In the genomic region with DNA sequence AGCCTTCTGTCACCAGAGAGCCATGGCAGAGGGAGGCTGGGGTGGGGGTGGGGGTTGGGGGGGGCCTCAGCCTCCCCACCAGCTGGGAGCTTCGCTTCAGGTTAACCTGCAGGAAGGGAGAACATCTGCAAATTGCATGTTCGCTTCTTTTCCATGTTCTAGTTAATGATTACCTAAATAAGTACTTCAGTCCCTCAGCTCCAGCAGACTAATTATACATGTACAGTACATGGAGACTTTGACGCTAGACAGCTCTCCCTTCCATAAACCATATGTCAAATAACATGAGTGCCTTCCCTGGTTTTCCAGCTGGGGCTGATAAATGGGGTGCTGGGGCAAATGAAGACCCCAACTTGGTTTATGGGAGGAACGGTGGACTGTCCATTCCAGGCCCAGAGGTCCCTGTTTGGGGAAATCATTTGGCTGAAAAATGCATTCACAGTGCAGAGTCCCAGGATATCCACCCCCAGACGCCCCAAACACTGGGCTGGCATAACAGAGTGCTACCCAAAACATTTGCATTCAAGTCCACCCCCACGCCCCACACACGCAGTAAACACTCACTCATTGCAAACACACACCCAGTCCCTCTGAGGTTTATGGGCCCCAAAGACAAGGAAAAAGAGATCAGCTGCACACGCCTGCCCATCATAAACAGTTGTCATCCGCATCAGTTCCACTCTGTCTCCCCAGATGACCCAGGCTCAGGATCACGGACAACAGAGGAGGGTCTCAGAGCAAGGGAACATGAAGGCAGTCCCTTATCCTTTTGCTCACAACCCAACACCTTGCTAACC, we compare ENCODE assay signal across 24 mouse cellular contexts.
DNase-seq lines count a peak whose midpoint lies in the region; ATAC-seq and TF ChIP-seq lines count a peak whose summit lies in the region.
"Had no signal": no experiment of that assay in that cellular context is flagged by ENCODE, and none has a peak within 500 bp of the region (broad histone marks: within the 10 kb centered on the region; RNA-seq: fewer than 3 reads in every experiment).

No protein-coding gene starts in this region.

- H3K4me1 ChIP-seq in kidney, embryonic 14.5 days (ENCODE audit: control insufficient read depth, insufficient read depth, low read length), result peaks cover 5% of the 10 kb centered on the region; the same call in 1 of the 2 replicates
- H3K4me1 ChIP-seq in lung, embryonic 16.5 days (replicated peaks; ENCODE audit: control insufficient read depth, insufficient read depth, low read length), result peaks cover 18% of the 10 kb centered on the region
- no peaks in the 10 kb centered on the region for H3K4me1 ChIP-seq in intestine, postnatal 0 days (replicated peaks; ENCODE audit: control insufficient read depth, insufficient read depth, low read length)
- peaks cover 12% of the 10 kb centered on the region for H3K4me1 ChIP-seq in forebrain, embryonic 13.5 days
- peaks cover 56% of the 10 kb centered on the region for H3K4me1 ChIP-seq in heart, embryonic 10.5 days

- no peaks in the 10 kb centered on the region for H3K27me3 ChIP-seq in kidney, embryonic 14.5 days (ENCODE audit: control insufficient read depth, insufficient read depth, low read length)
- no peaks in the 10 kb centered on the region for H3K27me3 ChIP-seq in lung, embryonic 16.5 days (ENCODE audit: control insufficient read depth, insufficient read depth, low read depth, low read length)
- H3K27me3 ChIP-seq in intestine, postnatal 0 days (replicated peaks; ENCODE audit: control insufficient read depth, insufficient read depth, low read length), result no peaks in the 10 kb centered on the region
- no peaks in the 10 kb centered on the region for H3K27me3 ChIP-seq in forebrain, embryonic 13.5 days
- no peaks in the 10 kb centered on the region for H3K27me3 ChIP-seq in heart, embryonic 10.5 days (ENCODE audit: insufficient read depth, poor library complexity, severe bottlenecking)
- H3K27me3 ChIP-seq: embryonic facial prominence, embryonic 15.5 days; heart, embryonic 15.5 days; hindbrain, embryonic 13.5 days; midbrain, embryonic 15.5 days; neural tube, embryonic 12.5 days had no signal

- no peak overlapping the region for H3K4me3 ChIP-seq in kidney, embryonic 14.5 days (ENCODE audit: low read length)
- no peak overlapping the region for H3K4me3 ChIP-seq in lung, embryonic 16.5 days (ENCODE audit: low read length)
- H3K4me3 ChIP-seq in intestine, postnatal 0 days (ENCODE audit: low read depth, low read length), result no peak overlapping the region
- no peak overlapping the region for H3K4me3 ChIP-seq in forebrain, embryonic 13.5 days
- no peak overlapping the region for H3K4me3 ChIP-seq in heart, embryonic 10.5 days
- H3K4me3 ChIP-seq: embryonic facial prominence, embryonic 15.5 days; heart, embryonic 15.5 days; hindbrain, embryonic 13.5 days; limb, embryonic 10.5 days; midbrain, embryonic 15.5 days; neural tube, embryonic 12.5 days had no signal

- ATAC-seq in kidney, embryonic 14.5 days (ENCODE audit: low FRiP score, low TSS enrichment), result 0 out of 2 replicates have a peak, but pooled peaks have one; percentile 38
- ATAC-seq in lung, embryonic 16.5 days (ENCODE audit: low read depth), result peak; percentile 18; the same call in 1 of the 2 replicates
- peak; percentile 74 for ATAC-seq in intestine, postnatal 0 days
- ATAC-seq in forebrain, embryonic 13.5 days, result no peak
- ATAC-seq: forebrain, embryonic 16.5 days; midbrain, embryonic 15.5 days had no signal

- H3K27ac ChIP-seq in kidney, embryonic 14.5 days (ENCODE audit: low read depth, low read length), result no peak overlapping the region
- no peak overlapping the region for H3K27ac ChIP-seq in lung, embryonic 16.5 days (ENCODE audit: low read length)
- no peak overlapping the region; the same call in 1 of the 2 replicates for H3K27ac ChIP-seq in intestine, postnatal 0 days (ENCODE audit: low read depth, low read length)
- H3K27ac ChIP-seq in forebrain, embryonic 13.5 days, result no peak overlapping the region
- H3K27ac ChIP-seq in heart, embryonic 10.5 days, result no peak overlapping the region
- H3K27ac ChIP-seq: embryonic facial prominence, embryonic 15.5 days; heart, embryonic 15.5 days; hindbrain, embryonic 13.5 days; limb, embryonic 10.5 days; macrophage; midbrain, embryonic 15.5 days; neural tube, embryonic 12.5 days had no signal

- 59% methylated on average over 10 of the region's 10 CpGs for WGBS in kidney, embryonic 14.5 days
- WGBS in lung, embryonic 16.5 days, result 30% methylated on average over 10 of the region's 10 CpGs
- WGBS in intestine, postnatal 0 days, result 23% methylated on average over 10 of the region's 10 CpGs
- WGBS in forebrain, embryonic 13.5 days, result 83% methylated on average over 10 of the region's 10 CpGs
- 79% methylated on average over 10 of the region's 10 CpGs for WGBS in heart, embryonic 10.5 days

- H3K4me2 ChIP-seq in kidney, embryonic 14.5 days (replicated peaks; ENCODE audit: low read depth, low read length), result no peak overlapping the region
- H3K4me2 ChIP-seq in lung, embryonic 16.5 days (ENCODE audit: low read depth, low read length), result no peak overlapping the region
- peak overlapping the region; percentile 21 for H3K4me2 ChIP-seq in intestine, postnatal 0 days (replicated peaks; ENCODE audit: low read depth)
- H3K4me2 ChIP-seq in forebrain, embryonic 13.5 days, result no peak overlapping the region
- H3K4me2 ChIP-seq: embryonic facial prominence, embryonic 15.5 days; heart, embryonic 15.5 days; hindbrain, embryonic 13.5 days; midbrain, embryonic 15.5 days; neural tube, embryonic 12.5 days had no signal

- no peak for DNase-seq in kidney, adult 8-10 months
- no peak for DNase-seq in lung, postnatal 36 days
- DNase-seq in heart, embryonic 10.5 days (ENCODE audit: low spot score), result no peak
- DNase-seq: adrenal gland, adult 2 months; cerebellum, adult 11 months; cerebellum, adult 9-11 months; gastrocnemius, postnatal 25 days; heart, adult 18-20 months; heart, postnatal 36 days; liver; retina, postnatal 1 day; right cerebral cortex, postnatal 4 days had no signal

- TF ChIP-seq CTCF in intestine, postnatal 0 days (IDR thresholded peaks at IDR 0.05; ENCODE audit: low read depth), result no peak

- no peaks in the 10 kb centered on the region for H3K9me3 ChIP-seq in kidney, embryonic 14.5 days (ENCODE audit: control insufficient read depth, low read length)
- H3K9me3 ChIP-seq in lung, embryonic 16.5 days (ENCODE audit: control insufficient read depth, low read length), result no peaks in the 10 kb centered on the region
- no peaks in the 10 kb centered on the region for H3K9me3 ChIP-seq in intestine, postnatal 0 days (ENCODE audit: control insufficient read depth)
- no peaks in the 10 kb centered on the region for H3K9me3 ChIP-seq in forebrain, embryonic 13.5 days (replicated peaks)
- H3K9me3 ChIP-seq in heart, embryonic 10.5 days, result no peaks in the 10 kb centered on the region
- H3K9me3 ChIP-seq: embryonic facial prominence, embryonic 15.5 days; heart, embryonic 15.5 days; hindbrain, embryonic 13.5 days; limb, embryonic 10.5 days; midbrain, embryonic 15.5 days; neural tube, embryonic 12.5 days had no signal

- H3K36me3 ChIP-seq in kidney, embryonic 14.5 days (ENCODE audit: control insufficient read depth, insufficient read depth, low read length), result no peaks in the 10 kb centered on the region
- no peaks in the 10 kb centered on the region for H3K36me3 ChIP-seq in lung, embryonic 16.5 days (ENCODE audit: control insufficient read depth, insufficient read depth, low read length)
- no peaks in the 10 kb centered on the region for H3K36me3 ChIP-seq in intestine, postnatal 0 days (ENCODE audit: control insufficient read depth, insufficient read depth)
- no peaks in the 10 kb centered on the region for H3K36me3 ChIP-seq in forebrain, embryonic 13.5 days (ENCODE audit: poor library complexity, severe bottlenecking)
- no peaks in the 10 kb centered on the region for H3K36me3 ChIP-seq in heart, embryonic 10.5 days
- H3K36me3 ChIP-seq: embryonic facial prominence, embryonic 15.5 days; heart, embryonic 15.5 days; limb, embryonic 10.5 days; midbrain, embryonic 15.5 days; neural tube, embryonic 12.5 days had no signal

- no peak overlapping the region for H3K9ac ChIP-seq in kidney, embryonic 14.5 days (ENCODE audit: low read depth, low read length)
- H3K9ac ChIP-seq in lung, embryonic 16.5 days (ENCODE audit: low read length), result no peak overlapping the region
- H3K9ac ChIP-seq in intestine, postnatal 0 days (ENCODE audit: low read depth, low read length), result no peak overlapping the region
- H3K9ac ChIP-seq in forebrain, embryonic 13.5 days, result no peak overlapping the region
- H3K9ac ChIP-seq: embryonic facial prominence, embryonic 15.5 days; heart, embryonic 15.5 days; hindbrain, embryonic 13.5 days; midbrain, embryonic 15.5 days; neural tube, embryonic 12.5 days had no signal
